ENCODE assay signal across 8 mouse cellular contexts in genomic region chr5:134182735-134183134, GRCm38 (mm10). TPM values are rescaled to one million over a fixed set of nuclear protein-coding genes. Genes with fewer than 3 reads are reported as not detected.
DNase-seq lines count a peak whose midpoint lies in the region; ATAC-seq lines count a peak whose summit lies in the region.

No protein-coding gene starts in this region.

- H3K27ac ChIP-seq in intestine, embryonic 16.5 days (ENCODE audit: low read length): 0 out of 2 replicates have a peak overlapping the region, but pooled peaks have one; percentile 30
- peak overlapping the region; percentile 90 for H3K27ac ChIP-seq in stomach, embryonic 16.5 days (ENCODE audit: low read length)

- H3K27me3 ChIP-seq in erythroblast, embryonic 14.5 days (ENCODE audit: control insufficient read depth): no peaks in the 10 kb centered on the region
- H3K27me3 ChIP-seq in intestine, embryonic 16.5 days (replicated peaks; ENCODE audit: control insufficient read depth, insufficient read depth, low read length): no peaks in the 10 kb centered on the region
- no peaks in the 10 kb centered on the region for H3K27me3 ChIP-seq in stomach, embryonic 16.5 days (ENCODE audit: control insufficient read depth, insufficient read depth, low read length)

- peak; percentile 97 for DNase-seq in heart, adult 11 months
- peak; percentile 37 to 71 for DNase-seq in lung, adult 18-20 months
- DNase-seq in right cerebral cortex, postnatal 10 days (ENCODE audit: low spot score in 2 of 2): no peak
- no peak for DNase-seq in spleen, postnatal 10 days (ENCODE audit: low spot score in 2 of 2)

- H3K9me3 ChIP-seq in erythroblast, embryonic 14.5 days (ENCODE audit: control insufficient read depth, low read length): no peaks in the 10 kb centered on the region
- no peaks in the 10 kb centered on the region; the same call in 1 of the 2 replicates for H3K9me3 ChIP-seq in intestine, embryonic 16.5 days (ENCODE audit: control insufficient read depth, low read length)
- no peaks in the 10 kb centered on the region; the same call in 1 of the 2 replicates for H3K9me3 ChIP-seq in stomach, embryonic 16.5 days (replicated peaks; ENCODE audit: control insufficient read depth, low read length)

- no peak for ATAC-seq in erythroblast, adult 5-6 weeks (replicated peaks; ENCODE audit: low FRiP score, poor library complexity, severe bottlenecking)
- no peak for ATAC-seq in intestine, embryonic 16.5 days
- no peak for ATAC-seq in stomach, embryonic 16.5 days (ENCODE audit: insufficient read depth, low FRiP score)

- peaks cover 41% of the 10 kb centered on the region for H3K4me1 ChIP-seq in erythroblast, embryonic 14.5 days (ENCODE audit: control insufficient read depth)
- peaks cover 14% of the 10 kb centered on the region for H3K4me1 ChIP-seq in intestine, embryonic 16.5 days (ENCODE audit: control insufficient read depth, insufficient read depth, low read length)
- H3K4me1 ChIP-seq in stomach, embryonic 16.5 days (ENCODE audit: control insufficient read depth, insufficient read depth, low read length): peaks cover 16% of the 10 kb centered on the region

- H3K9ac ChIP-seq in intestine, embryonic 16.5 days (ENCODE audit: low read depth, low read length): no peak overlapping the region
- H3K9ac ChIP-seq in stomach, embryonic 16.5 days (ENCODE audit: low read length): 0 out of 2 replicates have a peak overlapping the region, but pooled peaks have one; percentile 20

- H3K4me2 ChIP-seq in intestine, embryonic 16.5 days (ENCODE audit: low read depth, low read length): peak overlapping the region; percentile 90
- H3K4me2 ChIP-seq in stomach, embryonic 16.5 days (ENCODE audit: low read depth, low read length): peak overlapping the region; percentile 93

- H3K36me3 ChIP-seq in erythroblast, embryonic 14.5 days (ENCODE audit: control insufficient read depth): no peaks in the 10 kb centered on the region
- no peaks in the 10 kb centered on the region for H3K36me3 ChIP-seq in intestine, embryonic 16.5 days (ENCODE audit: control insufficient read depth, insufficient read depth, low read length)
- H3K36me3 ChIP-seq in stomach, embryonic 16.5 days (ENCODE audit: control insufficient read depth, insufficient read depth, low read length): no peaks in the 10 kb centered on the region

- WGBS in intestine, embryonic 16.5 days: 35% methylated on average over 4 of the region's 4 CpGs
- 38% methylated on average over 4 of the region's 4 CpGs for WGBS in stomach, embryonic 16.5 days

- peak overlapping the region; percentile 84 for H3K4me3 ChIP-seq in erythroblast, embryonic 14.5 days (replicated peaks)
- peak overlapping the region; percentile 79; the same call in 1 of the 2 replicates for H3K4me3 ChIP-seq in intestine, embryonic 16.5 days (ENCODE audit: low read length)
- peak overlapping the region; percentile 63 for H3K4me3 ChIP-seq in stomach, embryonic 16.5 days (replicated peaks; ENCODE audit: low read length)

RNA-seq across cellular contexts. Expression of gene Gtf2ird2, which starts 1.1 kb away (rescaled TPM):
- polyA plus RNA-seq in erythroblast, embryonic 14.5 days (2012): 0.37 and 0.41 TPM in 2 replicates
- total RNA-seq in erythroblast, adult 5-6 weeks (2015; ENCODE audit: low replicate concordance): 2.5 TPM in 1 of 2 replicates, not detected in the other
- total RNA-seq in erythroblast, adult 5-6 weeks (2017; ENCODE audit: low replicate concordance): 1.2 and 1.7 TPM in 2 replicates
- polyA plus RNA-seq in intestine, embryonic 16.5 days (2015; fragmentation: Nextera tagmentation; extraction: Ambion mirVana): 7.0 TPM in 2 replicates
- 7.1 and 8.1 TPM in 2 replicates for polyA plus RNA-seq in stomach, embryonic 16.5 days (2015; fragmentation: Nextera tagmentation; extraction: Ambion mirVana)

RNA-seq across cellular contexts. Expression of gene Rcc1l, which starts 6.2 kb away (rescaled TPM):
- 0.21 and 0.41 TPM in 2 replicates for polyA plus RNA-seq in erythroblast, embryonic 14.5 days (2012)
- 0.96 TPM in 1 of 2 replicates, not detected in the other for total RNA-seq in erythroblast, adult 5-6 weeks (2015; ENCODE audit: low replicate concordance)
- 0.84 and 1.3 TPM in 2 replicates for total RNA-seq in erythroblast, adult 5-6 weeks (2017; ENCODE audit: low replicate concordance)
- 26.6 and 28.5 TPM in 2 replicates for polyA plus RNA-seq in intestine, embryonic 16.5 days (2015; fragmentation: Nextera tagmentation; extraction: Ambion mirVana)
- 20.7 and 25.6 TPM in 2 replicates for polyA plus RNA-seq in stomach, embryonic 16.5 days (2015; fragmentation: Nextera tagmentation; extraction: Ambion mirVana)

RNA-seq across cellular contexts. Expression of gene Ncf1, which starts 46.7 kb away (rescaled TPM):
- polyA plus RNA-seq in erythroblast, embryonic 14.5 days (2012): 0.16 and 0.26 TPM in 2 replicates
- total RNA-seq in erythroblast, adult 5-6 weeks (2015; ENCODE audit: low replicate concordance): 101 and 103 TPM in 2 replicates
- total RNA-seq in erythroblast, adult 5-6 weeks (2017; ENCODE audit: low replicate concordance): 91.7 and 92.6 TPM in 2 replicates
- 5.7 and 6.6 TPM in 2 replicates for polyA plus RNA-seq in intestine, embryonic 16.5 days (2015; fragmentation: Nextera tagmentation; extraction: Ambion mirVana)
- polyA plus RNA-seq in stomach, embryonic 16.5 days (2015; fragmentation: Nextera tagmentation; extraction: Ambion mirVana): 7.1 and 8.2 TPM in 2 replicates

Comparison
In these comparisons a context has a peak if more than half of its experiments do, and no peak if none do; other contexts are left out.
1. DNase-seq: peak in heart, adult 11 months (single experiment) and lung, adult 18-20 months (2 of 2); none in right cerebral cortex, postnatal 10 days (0 of 2) and spleen, postnatal 10 days (0 of 2).
2. RNA of gene Rcc1l, which starts 6.2 kb away (polyA plus RNA-seq): 26.6 to 28.5 TPM in intestine, embryonic 16.5 days and 20.7 to 25.6 TPM in stomach, embryonic 16.5 days; 0.21 to 0.41 TPM in erythroblast, embryonic 14.5 days; every median in the first group is over 10 times any median in the second.
3. Peak in every context shown above with its lines, with median percentiles within 50 percentile points of each other: H3K4me3 ChIP-seq.